Mouse (Mus musculus) monocyte, adult 5-6 weeks (primary cell): ENCODE data around the gene Trim14. TPM values are rescaled to one million over a fixed set of nuclear protein-coding genes. Genes with fewer than 3 reads are reported as not detected.

Source experiments
- ATAC-seq: fragments of 153-309, 156-312 bp; replicated peaks from 2 replicates; pipeline ENCODE4 v1.8.0; 2017; ENCODE audit warnings: mild to moderate bottlenecking; ENCODE audit not compliant: low TSS enrichment, insufficient number of reproducible peaks, severe bottlenecking, poor library complexity, low FRiP score
- total RNA-seq: library from RNA; stranded (forward); fragments of 200-1000, 200-491, 200-594 nt; gene quantifications from 3 replicates; pipeline ENCODE4 v1.2.3, GENCODE M21; 2017

Gene Trim14
- total RNA-seq, 1 experiment from 2014 or later: 19.8 TPM

DNA sequence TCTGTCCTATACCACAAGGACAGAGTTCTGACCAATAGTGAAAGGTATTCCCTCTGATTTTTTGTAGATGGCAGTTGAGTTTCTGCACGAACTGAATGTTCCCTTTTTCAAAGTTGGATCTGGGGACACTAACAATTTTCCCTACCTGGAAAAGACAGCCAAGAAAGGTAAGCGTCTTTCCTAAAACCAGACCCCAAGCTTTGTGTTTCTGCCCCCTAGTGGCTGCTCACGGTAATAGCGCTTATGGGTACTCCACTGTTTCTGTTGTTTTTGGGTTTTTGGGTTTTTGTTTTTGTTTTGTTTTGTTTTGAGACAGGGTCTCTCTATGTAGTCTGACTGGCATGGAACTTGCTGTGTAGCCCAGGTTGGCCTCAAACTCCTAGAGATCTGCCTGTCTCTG is 37.0 kb downstream of the Trim14 start:
- ATAC-seq: no peak

DNA sequence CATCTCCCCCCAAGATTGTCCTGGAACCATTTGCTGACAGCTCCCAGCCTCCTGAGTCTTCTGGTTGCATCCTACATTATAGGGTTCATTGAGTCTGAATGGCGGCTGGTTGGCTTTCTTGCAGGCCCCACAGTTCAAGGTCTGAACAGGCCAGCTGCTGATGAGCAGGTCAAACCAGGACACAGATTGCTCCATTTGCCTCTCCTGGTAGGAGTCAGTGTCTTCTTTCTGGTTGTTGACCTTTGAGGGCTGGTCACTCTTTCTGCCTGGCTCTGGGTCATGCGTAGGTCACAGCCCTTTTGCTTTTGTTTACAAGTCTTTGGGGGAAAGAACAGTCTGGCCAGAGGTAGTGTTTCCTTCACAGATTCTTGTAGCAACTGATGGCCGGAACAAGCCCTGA is 37.4 kb downstream of the Trim14 start:
- no peak for ATAC-seq

GRCm38 (mm10) chr4:46497286-46497892 is 38.6 kb downstream of the Trim14 start:
- peak; percentile 71 for ATAC-seq

GRCm38 (mm10) chr4:46495543-46495942 is 40.4 kb downstream of the Trim14 start:
- ATAC-seq: no peak

- no peak for ATAC-seq
Observed at GRCm38 (mm10) chr4:46493071-46493470, 42.9 kb downstream of the Trim14 start.

GRCm38 (mm10) chr4:46489028-46489925 is 46.7 kb downstream of the Trim14 start, which contains the start of gene Nans:
Gene Nans, plus strand, starts transcription at chr4:46489248.
- peak; percentile 86 for ATAC-seq

DNA sequence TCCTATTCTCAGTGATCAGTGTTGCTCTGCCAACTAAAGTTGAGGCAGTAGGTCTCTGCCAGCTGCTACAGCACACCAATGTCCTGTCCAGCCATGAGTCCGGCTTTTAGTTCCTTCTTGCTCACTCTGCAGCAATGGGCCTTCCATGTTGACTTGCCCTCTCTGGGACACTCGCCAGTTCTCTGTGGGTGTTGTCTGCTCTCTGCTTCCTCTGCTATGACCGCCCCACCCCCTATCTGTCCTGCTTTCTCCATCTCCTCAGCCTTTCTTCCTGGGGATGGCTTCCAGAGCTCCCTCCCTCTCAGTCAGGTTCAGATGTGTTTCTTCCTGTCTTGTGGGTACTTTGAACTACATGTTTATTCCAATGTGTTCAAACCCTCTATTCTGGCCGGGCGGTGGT is 48.6 kb downstream of the Trim14 start:
- ATAC-seq: no peak

- ATAC-seq: peak; percentile 79
Observed at GRCm38 (mm10) chr4:46485696-46486417, 50.1 kb downstream of the Trim14 start.

- no peak for ATAC-seq
Observed at GRCm38 (mm10) chr4:46479081-46479480, 56.9 kb downstream of the Trim14 start.

- ATAC-seq: no peak
Observed at GRCm38 (mm10) chr4:46475101-46475500, 60.8 kb downstream of the Trim14 start.

- ATAC-seq: no peak
Observed at GRCm38 (mm10) chr4:46465740-46466139, 70.2 kb downstream of the Trim14 start.

- ATAC-seq: 0 out of 2 replicates have a peak, but pooled peaks have one; percentile 53
Observed at GRCm38 (mm10) chr4:46463130-46463830, 72.7 kb downstream of the Trim14 start.

DNA sequence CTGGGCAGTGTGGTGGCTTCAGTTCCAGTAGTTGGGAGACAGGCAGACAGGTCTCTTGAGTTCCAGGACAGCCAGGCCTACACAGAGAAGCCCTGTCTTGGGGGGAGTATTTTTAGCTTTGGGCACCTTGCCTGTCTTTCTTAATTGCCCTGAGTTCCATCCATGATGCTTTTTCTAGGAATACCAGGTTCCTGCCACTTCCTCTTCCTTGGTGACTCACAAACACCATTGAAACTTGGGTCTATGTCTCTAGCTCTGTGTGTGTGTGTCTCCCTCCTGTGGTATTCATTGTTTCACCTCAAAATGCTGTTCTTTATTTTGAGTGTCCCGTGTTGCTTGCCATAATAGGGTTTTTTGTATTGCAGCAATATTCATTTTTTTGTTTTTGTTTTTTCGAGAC is 77.5 kb downstream of the Trim14 start:
- ATAC-seq: no peak

- ATAC-seq: no peak
Observed at GRCm38 (mm10) chr4:46457186-46457585, 78.8 kb downstream of the Trim14 start.

DNA sequence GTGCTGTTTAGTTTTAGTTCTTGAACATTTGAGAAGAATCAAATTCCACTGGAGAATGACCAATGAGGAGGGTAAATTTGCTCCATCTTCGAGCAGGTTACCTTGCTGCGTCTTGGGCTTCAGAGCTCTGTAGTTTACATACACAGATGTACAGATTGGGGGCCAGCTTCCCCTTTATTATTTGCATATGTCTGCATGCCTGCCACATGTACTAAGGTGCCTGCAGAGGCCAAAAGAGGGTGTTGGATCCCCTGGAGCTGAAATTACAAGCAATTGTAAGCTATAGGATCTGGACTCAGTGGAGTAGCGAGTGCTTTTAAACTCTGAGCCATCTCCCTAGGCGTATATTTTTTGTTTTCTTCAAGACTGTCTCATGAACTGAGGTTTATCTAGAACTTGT is 79.2 kb downstream of the Trim14 start:
- no peak for ATAC-seq

- ATAC-seq: no peak
Observed at GRCm38 (mm10) chr4:46454097-46454864, 81.7 kb downstream of the Trim14 start.

DNA sequence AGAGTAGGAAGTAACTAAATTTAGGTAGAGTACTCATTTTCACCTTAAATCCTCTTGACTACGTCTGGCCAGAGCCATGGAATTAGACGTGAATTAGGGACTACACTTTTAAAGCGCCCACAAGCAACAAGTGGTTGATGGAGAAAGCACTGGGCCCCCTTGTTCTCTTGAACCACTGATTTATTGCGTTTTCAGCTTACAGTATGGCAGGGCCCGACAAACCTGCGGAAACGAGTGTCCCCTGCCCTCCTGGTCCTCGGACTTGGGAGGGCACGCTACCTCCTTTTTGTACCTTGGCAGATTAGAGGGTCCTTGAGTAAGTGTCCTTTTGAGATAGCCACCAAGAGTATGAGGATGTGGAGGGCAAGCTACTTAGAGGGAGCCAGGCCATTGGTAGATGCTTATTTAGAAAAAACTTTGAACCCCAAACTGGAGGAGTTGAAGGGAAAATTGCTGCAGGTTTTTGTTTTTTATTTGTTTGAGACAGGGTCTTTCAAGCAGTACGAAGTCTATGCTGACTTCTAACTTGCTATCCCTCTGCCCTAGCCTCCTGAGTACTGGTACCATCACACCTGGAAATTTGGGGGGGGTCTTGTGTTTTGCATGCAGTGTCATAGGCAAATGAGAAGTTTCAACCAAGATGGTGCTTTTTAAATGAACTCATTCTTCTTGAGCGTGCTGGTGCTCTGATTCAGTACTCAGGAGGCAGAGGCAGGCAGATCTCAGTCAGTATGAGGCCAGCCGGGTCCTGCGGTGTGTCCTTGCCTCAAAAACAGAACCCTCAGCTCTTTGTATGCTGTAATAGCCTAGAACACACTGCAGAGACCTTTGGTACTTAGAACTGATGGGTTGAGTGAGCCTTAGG is 82.9 kb downstream of the Trim14 start:
- ATAC-seq: no peak
